Mouse (Mus musculus): ENCODE data around the gene Mill1. TPM values are rescaled to one million over a fixed set of nuclear protein-coding genes. Genes with fewer than 3 reads are reported as not detected.
"Not testable (repeated sequence)": the region's sequence is repeated elsewhere in the genome, so short reads cannot be mapped to it uniquely, and the experiment has no call there.

Mill1 gene
- not detected in 2 replicates for polyA plus RNA-seq (2016; fragmentation: Nextera tagmentation; extraction: Ambion mirVana)

DNA sequence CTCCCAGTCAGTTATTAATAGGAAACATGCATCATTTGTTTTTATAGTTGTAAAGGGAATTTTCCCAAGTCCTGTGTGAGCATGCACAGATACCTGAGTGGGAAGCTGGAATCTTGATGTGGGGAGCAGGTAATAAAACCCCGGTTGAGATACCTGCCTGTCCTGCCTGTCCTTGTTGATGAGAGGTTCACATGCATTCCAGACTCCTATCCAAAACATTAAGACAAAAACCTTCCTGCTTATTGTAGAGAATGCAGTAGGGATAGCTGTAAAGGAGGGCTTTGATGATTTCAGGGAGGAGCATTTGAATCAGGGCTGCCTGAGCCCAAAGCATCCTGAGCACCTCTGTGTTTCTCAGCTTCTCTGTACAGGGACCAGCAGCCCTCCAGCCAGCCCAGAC lies at the start of gene Mill1:
Mill1 (plus strand) TSS at position 301 of the 400 bp plus-strand sequence.
- H3K27ac ChIP-seq: no peak within 1 kb of the TSS
- WGBS: 67% methylated on average over 1 of the region's 1 CpGs
- no peaks in the 10 kb centered on the region for H3K4me1 ChIP-seq
- H3K9ac ChIP-seq: no peak within 1 kb of the TSS
- no peak within 1 kb of the TSS for H3K4me2 ChIP-seq
- H3K9me3 ChIP-seq: 0 out of 2 replicates have a peak, but pooled peaks cover 6% of the 10 kb centered on the region
- H3K36me3 ChIP-seq (replicated peaks): no peaks in the 10 kb centered on the region
- no peaks in the 10 kb centered on the region for H3K27me3 ChIP-seq
- no peak within 1 kb of the TSS for H3K4me3 ChIP-seq (replicated peaks)
- ATAC-seq (ENCODE audit: low FRiP score): no peak

DNA sequence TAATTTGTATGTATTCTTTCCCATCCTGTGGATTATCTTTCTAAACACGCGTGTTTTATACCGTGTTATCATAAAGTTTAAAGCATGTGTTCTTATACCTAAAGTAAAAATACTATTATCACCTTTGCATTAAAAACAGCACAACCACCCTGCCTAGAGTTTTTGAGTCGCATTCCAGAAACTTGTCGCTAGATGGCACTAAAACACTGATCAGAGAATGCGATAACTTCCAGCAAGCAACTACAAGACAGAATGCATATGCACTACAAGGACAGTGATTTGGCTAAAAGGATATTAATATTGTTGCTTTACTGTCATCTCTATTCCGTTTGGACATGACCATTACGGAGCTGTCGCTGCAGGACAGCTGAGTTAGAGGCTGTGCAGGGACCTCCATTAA lies 34.2 kb upstream of the Mill1 start:
- H3K4me3 ChIP-seq (replicated peaks): no peak overlapping the region
- no peak overlapping the region for H3K9ac ChIP-seq
- no peak for ATAC-seq (ENCODE audit: low FRiP score)
- no peak overlapping the region for H3K4me2 ChIP-seq
- no peaks in the 10 kb centered on the region for H3K27me3 ChIP-seq
- H3K27ac ChIP-seq: no peak overlapping the region
- no peaks in the 10 kb centered on the region for H3K9me3 ChIP-seq
- WGBS: 10% methylated on average over 9 of the region's 9 CpGs
- H3K36me3 ChIP-seq (replicated peaks): no peaks in the 10 kb centered on the region
- no peaks in the 10 kb centered on the region for H3K4me1 ChIP-seq

DNA sequence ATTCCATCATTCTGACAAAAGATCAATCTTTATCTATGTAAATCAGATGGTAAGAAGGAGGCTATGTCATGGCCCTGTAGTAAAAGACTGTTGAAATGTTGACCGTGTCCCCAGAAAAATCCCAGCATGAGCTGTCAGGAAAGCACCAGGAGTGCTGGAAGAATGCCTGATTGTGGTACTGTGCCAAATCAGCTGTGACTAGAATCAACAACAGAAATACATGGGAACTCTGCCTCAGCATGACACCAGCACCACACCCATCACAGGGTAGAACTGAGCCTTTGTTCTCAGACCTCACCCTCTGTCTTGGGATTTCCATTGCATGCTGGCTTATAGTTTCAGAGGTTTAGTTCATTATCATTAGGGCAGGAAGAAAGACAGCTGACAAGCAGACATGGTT lies 30.4 kb upstream of the Mill1 start:
- H3K27me3 ChIP-seq: no peaks in the 10 kb centered on the region
- no peak overlapping the region for H3K4me3 ChIP-seq (replicated peaks)
- no peak overlapping the region for H3K9ac ChIP-seq
- WGBS: 66% methylated on average over 1 of the region's 1 CpGs
- no peak overlapping the region for H3K4me2 ChIP-seq
- no peaks in the 10 kb centered on the region for H3K4me1 ChIP-seq
- no peaks in the 10 kb centered on the region for H3K36me3 ChIP-seq (replicated peaks)
- no peak for ATAC-seq (ENCODE audit: low FRiP score)
- H3K27ac ChIP-seq: no peak overlapping the region
- peaks cover 4% of the 10 kb centered on the region; the same call in 1 of the 2 replicates for H3K9me3 ChIP-seq

DNA sequence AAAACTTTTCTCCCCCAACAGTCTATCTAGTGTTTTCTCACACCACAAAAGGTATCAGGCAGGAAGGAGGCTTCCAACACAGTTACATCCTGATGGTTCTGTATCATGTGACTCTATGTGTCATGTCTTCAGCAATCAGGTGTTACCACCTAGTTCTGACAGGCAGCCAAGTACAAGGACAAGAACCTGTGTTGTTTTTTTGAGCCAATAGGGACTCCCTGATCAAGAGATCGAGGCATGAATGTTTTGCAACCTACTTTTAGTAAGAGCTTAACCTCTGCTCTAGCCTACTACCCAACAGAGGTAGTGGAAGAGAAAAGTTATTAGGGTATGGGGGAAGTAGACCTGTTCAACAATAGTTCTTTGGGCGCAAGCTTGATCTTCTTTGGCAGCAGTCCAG lies 6.6 kb upstream of the Mill1 start:
- Histone ChIP-seq H3K4me2 (no peak overlapping the region), H3K36me3 (replicated peaks) (no peaks in the 10 kb centered on the region), H3K27ac (no peak overlapping the region), H3K27me3 (no peaks in the 10 kb centered on the region), H3K9me3 (0 out of 2 replicates have a peak, but pooled peaks cover 7% of the 10 kb centered on the region), H3K9ac (no peak overlapping the region), H3K4me3 (replicated peaks) (no peak overlapping the region), H3K4me1 (no peaks in the 10 kb centered on the region)
- ATAC-seq (ENCODE audit: low FRiP score): no peak
- 76% methylated on average over 2 of the region's 2 CpGs for WGBS

DNA sequence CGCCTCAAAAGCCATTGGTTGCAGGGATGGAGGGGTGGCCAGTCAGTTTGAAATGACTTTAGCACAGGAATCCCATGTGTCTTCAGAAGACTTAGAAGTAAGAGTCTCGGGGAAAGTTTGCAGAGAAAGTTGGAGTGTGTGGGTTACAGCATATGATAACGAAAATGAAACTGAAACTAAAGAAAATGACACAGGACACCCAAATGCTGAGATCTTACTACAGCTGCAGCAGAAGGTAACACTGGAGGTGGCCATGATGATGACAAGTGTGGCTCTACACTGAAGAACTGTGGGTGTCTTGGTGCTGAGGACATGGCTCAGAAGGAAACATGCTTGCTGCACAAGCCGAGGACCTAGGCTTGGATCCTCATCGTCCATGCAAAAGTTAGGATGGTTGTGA lies 3.9 kb upstream of the Mill1 start:
- no peak for ATAC-seq (ENCODE audit: low FRiP score)
- H3K9ac ChIP-seq: no peak overlapping the region
- no peak overlapping the region for H3K27ac ChIP-seq
- no peak overlapping the region for H3K4me2 ChIP-seq
- H3K4me3 ChIP-seq (replicated peaks): no peak overlapping the region
- no peaks in the 10 kb centered on the region for H3K4me1 ChIP-seq
- 91% methylated on average over 5 of the region's 5 CpGs for WGBS
- no peaks in the 10 kb centered on the region for H3K36me3 ChIP-seq (replicated peaks)
- H3K9me3 ChIP-seq: 0 out of 2 replicates have a peak, but pooled peaks cover 7% of the 10 kb centered on the region
- H3K27me3 ChIP-seq: no peaks in the 10 kb centered on the region

DNA sequence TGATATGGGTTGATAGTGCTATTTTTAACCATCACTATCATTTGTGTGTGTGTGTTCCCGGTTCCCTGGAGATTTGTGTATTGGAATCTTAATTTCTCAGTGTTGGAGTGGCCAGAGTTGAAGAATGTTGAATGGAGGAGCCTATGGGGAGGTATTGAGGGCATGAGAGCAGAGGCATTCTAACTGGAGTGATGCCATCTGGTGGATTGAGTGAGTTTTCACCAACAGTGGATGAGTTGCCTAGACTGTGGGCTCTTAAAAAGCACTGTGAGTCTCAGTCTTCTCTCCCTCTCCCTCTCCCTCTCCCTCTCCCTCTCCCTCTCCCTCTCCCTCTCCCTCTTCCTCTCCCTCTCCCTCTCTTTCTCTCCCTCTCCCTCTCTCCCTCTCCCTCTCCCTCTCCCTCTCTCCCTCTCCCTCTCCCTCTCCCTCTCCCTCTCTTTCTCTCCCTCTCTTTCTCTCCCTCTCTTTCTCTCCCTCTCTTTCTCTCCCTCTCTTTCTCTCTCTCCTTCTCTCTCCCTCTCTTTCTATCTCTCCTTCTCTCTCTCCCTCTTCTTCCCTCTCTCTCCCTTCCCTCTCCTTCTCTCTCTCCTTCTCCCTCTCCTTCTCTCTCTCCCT lies 1.1 kb upstream of the Mill1 start:
- not testable (repeated sequence) for H3K36me3 ChIP-seq (replicated peaks); H3K4me1 ChIP-seq; H3K4me2 ChIP-seq; ATAC-seq (ENCODE audit: low FRiP score); H3K27ac ChIP-seq; H3K4me3 ChIP-seq (replicated peaks); H3K9ac ChIP-seq; H3K27me3 ChIP-seq; H3K9me3 ChIP-seq
- 38% methylated on average over 1 of the region's 1 CpGs for WGBS

DNA sequence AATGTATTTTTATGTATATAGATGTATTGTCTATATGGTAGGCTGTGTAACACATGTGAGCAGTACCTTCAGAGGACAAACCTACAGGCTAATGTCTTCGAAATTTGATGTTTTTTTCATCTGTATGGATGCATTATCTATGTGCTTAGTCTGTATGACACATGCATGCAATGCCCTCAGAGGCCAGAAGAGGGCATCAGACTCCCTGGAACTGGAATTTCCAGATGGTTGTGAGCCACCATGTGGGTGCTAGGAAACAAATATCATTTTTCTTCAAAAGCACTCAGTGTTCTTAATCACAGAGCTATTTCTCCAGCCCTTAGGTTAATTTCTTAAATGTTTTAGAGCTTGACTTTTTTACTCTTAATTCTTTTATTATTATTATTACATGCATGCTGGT lies 15.1 kb downstream of the Mill1 start:
- Histone ChIP-seq H3K4me2 (no peak overlapping the region), H3K27ac (no peak overlapping the region), H3K27me3 (no peaks in the 10 kb centered on the region), H3K4me3 (replicated peaks) (no peak overlapping the region), H3K4me1 (no peaks in the 10 kb centered on the region), H3K9me3 (peaks cover 32% of the 10 kb centered on the region; the same call in 1 of the 2 replicates), H3K36me3 (replicated peaks) (no peaks in the 10 kb centered on the region), H3K9ac (no peak overlapping the region)
- no peak for ATAC-seq (ENCODE audit: low FRiP score)
- 52% methylated on average over 1 of the region's 1 CpGs for WGBS

DNA sequence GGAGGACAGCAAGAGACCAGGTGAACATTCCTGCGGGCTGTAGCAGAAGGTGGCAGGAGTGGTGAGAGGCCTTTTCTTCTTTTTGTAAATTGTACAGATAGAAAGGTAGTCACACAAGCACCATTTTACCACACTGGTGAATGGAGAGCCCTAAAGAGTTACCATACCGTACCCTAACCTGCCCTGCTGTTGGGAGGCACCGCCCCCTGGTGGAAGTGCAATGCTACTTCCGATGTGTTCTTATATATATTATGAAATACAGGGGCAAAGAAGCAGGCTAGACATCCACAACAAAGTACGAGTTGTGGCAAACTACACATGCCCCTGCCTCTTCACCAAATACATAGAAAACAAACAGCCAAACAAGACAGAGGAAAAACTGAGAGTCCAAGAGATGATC lies 19.9 kb downstream of the Mill1 start:
- Histone ChIP-seq H3K4me3 (replicated peaks) (no peak overlapping the region), H3K36me3 (replicated peaks) (no peaks in the 10 kb centered on the region), H3K9me3 (peaks cover 40% of the 10 kb centered on the region), H3K9ac (no peak overlapping the region), H3K27me3 (no peaks in the 10 kb centered on the region), H3K4me2 (no peak overlapping the region), H3K27ac (no peak overlapping the region), H3K4me1 (no peaks in the 10 kb centered on the region)
- 58% methylated on average over 5 of the region's 5 CpGs for WGBS
- ATAC-seq (ENCODE audit: low FRiP score): no peak

Other genes starting within 250 kb of the Mill1 start
- gene Ceacam13, start 235.5 kb upstream of the Mill1 start, polyA plus RNA-seq (2016; fragmentation: Nextera tagmentation; extraction: Ambion mirVana): not detected in 2 replicates
- not detected in 2 replicates for gene Ceacam12, start 179.4 kb upstream of the Mill1 start, polyA plus RNA-seq (2016; fragmentation: Nextera tagmentation; extraction: Ambion mirVana)
- gene Igfl3, start 68.9 kb upstream of the Mill1 start, polyA plus RNA-seq (2016; fragmentation: Nextera tagmentation; extraction: Ambion mirVana): not detected in 2 replicates
- gene Psg18, start 109.7 kb downstream of the Mill1 start, polyA plus RNA-seq (2016; fragmentation: Nextera tagmentation; extraction: Ambion mirVana): not detected in 2 replicates
- not detected in 2 replicates for gene Psg28, start 186.7 kb downstream of the Mill1 start, polyA plus RNA-seq (2016; fragmentation: Nextera tagmentation; extraction: Ambion mirVana)
- not detected in 2 replicates for gene Psg26, start 238.8 kb downstream of the Mill1 start, polyA plus RNA-seq (2016; fragmentation: Nextera tagmentation; extraction: Ambion mirVana)